Mouse (Mus musculus): ENCODE measurements around the gene 3110040N11Rik.

The 3110040N11Rik gene

DNA sequence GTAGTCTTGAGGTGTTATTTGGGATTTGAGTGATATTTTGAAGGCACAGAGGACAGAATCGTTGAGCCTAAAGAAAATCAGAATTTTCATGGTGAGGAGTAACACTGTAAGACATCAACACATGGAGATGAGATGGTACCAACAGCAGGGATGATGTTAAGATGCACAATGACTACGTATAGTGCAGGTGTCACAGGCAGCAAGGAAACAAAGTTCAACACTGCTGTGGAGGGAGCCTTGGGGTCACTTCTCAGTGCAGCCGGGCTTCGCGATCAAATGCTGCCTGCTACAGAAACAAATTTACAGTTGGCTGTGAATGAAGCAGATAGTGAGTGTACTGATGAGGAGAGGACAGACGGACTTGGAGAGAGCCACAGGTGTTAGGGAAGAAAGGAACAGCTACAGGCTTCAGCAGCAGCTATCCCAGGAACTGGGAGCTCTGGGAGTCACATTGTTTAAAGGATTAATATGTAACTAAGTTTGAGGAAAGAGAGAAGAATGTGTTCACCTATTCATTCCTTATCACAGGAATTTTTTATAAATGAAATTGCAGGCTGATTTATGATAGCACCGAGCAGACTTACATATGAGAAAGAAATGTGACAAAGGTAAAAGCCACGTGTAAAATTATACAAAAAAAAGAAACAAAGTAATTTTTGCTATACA is 50.4 kb downstream of the 3110040N11Rik start:
- DNase-seq (ENCODE audit: low read depth, low spot score): no peak

GRCm38 (mm10) chr7:81735300-81736048 is 53.8 kb downstream of the 3110040N11Rik start:
- peak; percentile 24 for DNase-seq (ENCODE audit: low read depth, low spot score)

DNA sequence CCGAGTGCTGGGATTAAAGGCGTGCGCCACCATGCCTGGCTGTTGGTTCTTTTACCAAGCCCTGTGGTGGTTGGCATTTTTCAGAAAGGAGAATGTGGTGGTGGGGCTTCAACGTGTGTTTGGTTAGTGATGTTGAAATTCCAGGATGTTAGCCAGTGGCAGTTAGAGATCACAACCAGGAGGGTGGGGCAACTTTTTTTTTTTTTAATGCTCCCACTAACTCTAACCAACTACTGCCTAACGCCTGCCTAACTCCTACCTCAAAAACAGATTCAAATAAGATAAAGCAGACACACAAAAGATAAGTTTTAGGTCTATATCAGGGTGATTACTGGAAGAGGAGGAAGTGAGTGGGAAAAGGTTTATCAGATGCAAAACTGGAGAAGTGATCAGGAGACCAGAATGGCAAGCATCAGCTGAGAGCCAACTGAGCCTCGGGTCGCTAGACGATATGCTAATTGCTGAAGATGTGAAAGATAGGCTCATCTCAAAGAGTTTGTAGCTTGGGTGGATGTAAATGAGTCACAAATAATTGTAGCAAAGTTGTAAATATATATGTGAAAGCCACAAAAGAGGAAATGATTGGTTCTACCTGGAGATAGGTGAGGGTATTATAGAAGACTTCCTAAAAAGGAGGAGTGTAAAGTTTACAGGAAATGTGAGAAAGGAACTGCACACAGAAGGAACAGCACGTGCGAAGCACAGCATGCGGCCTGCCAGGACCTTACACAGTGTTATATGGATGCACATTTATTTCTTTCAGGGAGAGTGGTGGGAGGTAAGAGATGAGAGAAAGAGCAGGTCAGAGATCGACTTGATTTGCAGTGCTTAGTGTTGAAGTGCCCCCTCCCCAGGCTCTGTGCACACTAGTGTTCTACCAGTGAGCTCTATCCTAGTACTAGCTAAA is 56.8 kb downstream of the 3110040N11Rik start:
- no peak for DNase-seq (ENCODE audit: low read depth, low spot score)
